Mouse (Mus musculus) CH12.LX (cell line): ENCODE measurements around the gene Gm32742. TPM values are rescaled to one million over a fixed set of nuclear protein-coding genes. Genes with fewer than 3 reads are reported as not detected.

Experiments
- DNase-seq: peaks from one replicate; pipeline ENCODE4 v3.0.0-alpha.2; 2013; ENCODE audit errors: extremely low read depth
- H3K27ac ChIP-seq: 2 replicates; pipeline ENCODE4 v1.5.1; 2012; ENCODE audit warnings: low read depth, mild to moderate bottlenecking, control low read depth, moderate library complexity; ENCODE audit not compliant: insufficient read depth
- H3K27me3 ChIP-seq: replicated peaks from 2 replicates; pipeline ENCODE3; 2012; ENCODE audit warnings: inconsistent platforms
- H3K36me3 ChIP-seq, 2 experiments: replicated peaks in 1 of 2; 2 replicates each; pipeline versions ENCODE3 to v1.6.1; 2012; ENCODE audit warnings: inconsistent platforms in 1 of 2, low read length in 1 of 2, mild to moderate bottlenecking in 1 of 2, mixed read lengths in 1 of 2, moderate library complexity in 1 of 2; ENCODE audit not compliant: control insufficient read depth in 1 of 2, insufficient read depth in 1 of 2
- H3K4me1 ChIP-seq, 2 experiments: 2 replicates each; pipeline ENCODE4 v1.6.1; 2012; ENCODE audit warnings: inconsistent platforms in 1 of 2, moderate library complexity in 1 of 2; ENCODE audit not compliant: insufficient read depth in 2 of 2, control insufficient read depth in 1 of 2
- H3K4me2 ChIP-seq: 2 replicates; pipeline ENCODE4 v1.6.1; 2012; ENCODE audit warnings: low read depth, mild to moderate bottlenecking, control low read depth; ENCODE audit not compliant: poor library complexity, insufficient read depth, severe bottlenecking
- H3K4me3 ChIP-seq, 3 experiments: fragments of 150-350 bp in 1 of 3; sonication (generic) in 1 of 3; replicated peaks in 1 of 3; 2 replicates each; pipeline versions ENCODE3 to v1.5.1; 2011 to 2012; ENCODE audit warnings: low read depth in 2 of 3, low read length in 2 of 3, mild to moderate bottlenecking in 2 of 3, moderate library complexity in 2 of 3, control low read depth in 1 of 3, improper control_type of control experiment in 1 of 3, inconsistent platforms in 1 of 3, mixed read lengths in 1 of 3; ENCODE audit not compliant: poor library complexity in 1 of 3
- H3K79me2 ChIP-seq: replicated peaks from 2 replicates; pipeline ENCODE4 v1.6.1; 2012; ENCODE audit warnings: mild to moderate bottlenecking, moderate library complexity; ENCODE audit not compliant: control insufficient read depth, poor library complexity, insufficient read depth, severe bottlenecking; ENCODE audit errors: extremely low read depth
- H3K9ac ChIP-seq: 2 replicates; pipeline ENCODE4 v1.6.1; 2012; ENCODE audit warnings: low read depth, mild to moderate bottlenecking, control low read depth, moderate library complexity; ENCODE audit not compliant: insufficient read depth
- H3K9me3 ChIP-seq: replicated peaks from 2 replicates; pipeline ENCODE3; 2012; ENCODE audit warnings: low read length, inconsistent platforms, mixed read lengths
- CHD1 ChIP-seq: IDR thresholded peaks from 2 replicates; pipeline ENCODE4 v1.6.1; 2012; ENCODE audit warnings: low read depth, low read length, improper control_type of control experiment, inconsistent platforms
- CTCF ChIP-seq, 2 experiments: IDR thresholded peaks in 1 of 2; conservative IDR thresholded peaks in 1 of 2; 2 replicates each; pipeline ENCODE4 v1.5.1; 2011 to 2012; ENCODE audit warnings: low read depth in 2 of 2, low read length in 2 of 2, improper control_type of control experiment in 1 of 2, inconsistent platforms in 1 of 2, mild to moderate bottlenecking in 1 of 2, moderate library complexity in 1 of 2
- EP300 ChIP-seq: IDR thresholded peaks from 2 replicates; pipeline ENCODE4 v1.6.1; 2011; ENCODE audit warnings: low read length, improper control_type of control experiment
- ETS1 ChIP-seq: conservative IDR thresholded peaks from 2 replicates; pipeline ENCODE4 v1.6.1; 2012; ENCODE audit warnings: low read depth, mild to moderate bottlenecking, inconsistent platforms, low read length, improper control_type of control experiment, moderate library complexity
- HCFC1 ChIP-seq: IDR thresholded peaks from 2 replicates; pipeline ENCODE4 v1.6.1; 2012; ENCODE audit warnings: low read depth, mild to moderate bottlenecking, inconsistent platforms, low read length, improper control_type of control experiment
- IRF4 ChIP-seq: IDR thresholded peaks from 2 replicates; pipeline ENCODE4 v1.6.1; 2014; ENCODE audit warnings: low read depth, mild to moderate bottlenecking, inconsistent platforms, low read length, improper control_type of control experiment
- JUND ChIP-seq: conservative IDR thresholded peaks from 2 replicates; pipeline ENCODE4 v1.6.1; 2011; ENCODE audit warnings: low read depth, low read length, improper control_type of control experiment
- KAT2A ChIP-seq: IDR thresholded peaks from 2 replicates; pipeline ENCODE4 v1.6.1; 2012; ENCODE audit warnings: low read length, improper control_type of control experiment, inconsistent platforms; ENCODE audit not compliant: insufficient replicate concordance
- MAZ ChIP-seq: IDR thresholded peaks from 2 replicates; pipeline ENCODE4 v1.6.1; 2012; ENCODE audit warnings: low read depth, mild to moderate bottlenecking, inconsistent platforms, low read length, improper control_type of control experiment, moderate library complexity
- MEF2A ChIP-seq: IDR thresholded peaks from 2 replicates; pipeline ENCODE4 v1.6.1; 2014; ENCODE audit warnings: low read depth, mild to moderate bottlenecking, inconsistent platforms, low read length, improper control_type of control experiment, borderline replicate concordance
- MXI1 ChIP-seq: IDR thresholded peaks from 2 replicates; pipeline ENCODE4 v1.6.1; 2011; ENCODE audit warnings: mild to moderate bottlenecking, low read depth, low read length, improper control_type of control experiment
- MYC ChIP-seq: IDR thresholded peaks from 2 replicates; pipeline ENCODE4 v1.6.1; 2011; ENCODE audit warnings: low read depth, mild to moderate bottlenecking, improper control_type of control experiment, low read length
- POLR2AphosphoS2 ChIP-seq: IDR thresholded peaks from 2 replicates; pipeline ENCODE4 v1.6.1; 2011; ENCODE audit warnings: low read depth, low read length, improper control_type of control experiment
- RAD21 ChIP-seq: IDR thresholded peaks from 2 replicates; pipeline ENCODE4 v1.6.1; 2011; ENCODE audit warnings: low read depth, mild to moderate bottlenecking, low read length, improper control_type of control experiment, moderate library complexity
- SIN3A ChIP-seq: IDR thresholded peaks from 2 replicates; pipeline ENCODE4 v1.6.1; 2012; ENCODE audit warnings: low read length, improper control_type of control experiment, inconsistent platforms
- SMC3 ChIP-seq: IDR thresholded peaks from 2 replicates; pipeline ENCODE4 v1.6.1; 2011; ENCODE audit warnings: low read depth, low read length, improper control_type of control experiment
- TBP ChIP-seq: conservative IDR thresholded peaks from 2 replicates; pipeline ENCODE4 v1.6.1; 2011; ENCODE audit warnings: low read depth, low read length, improper control_type of control experiment
- TCF12 ChIP-seq: IDR thresholded peaks from 2 replicates; pipeline ENCODE4 v1.6.1; 2014; ENCODE audit warnings: low read depth, mild to moderate bottlenecking, inconsistent platforms, low read length, improper control_type of control experiment
- USF1 ChIP-seq: IDR thresholded peaks from 2 replicates; pipeline ENCODE4 v1.6.1; 2014; ENCODE audit warnings: low read depth, mild to moderate bottlenecking, inconsistent platforms, low read length, improper control_type of control experiment
- USF2 ChIP-seq: conservative IDR thresholded peaks from 2 replicates; pipeline ENCODE4 v1.6.1; 2011; ENCODE audit warnings: low read depth, low read length, improper control_type of control experiment
- ZC3H11A ChIP-seq: IDR thresholded peaks from 2 replicates; pipeline ENCODE4 v1.6.1; 2012; ENCODE audit warnings: low read depth, mild to moderate bottlenecking, inconsistent platforms, low read length, improper control_type of control experiment
- ZKSCAN1 ChIP-seq: IDR thresholded peaks from 2 replicates; pipeline ENCODE4 v1.6.1; 2012; ENCODE audit warnings: low read depth, inconsistent platforms, low read length, improper control_type of control experiment, borderline replicate concordance
- ZNF384 ChIP-seq: IDR thresholded peaks from 2 replicates; pipeline ENCODE4 v1.6.1; 2012; ENCODE audit warnings: low read depth, low read length, improper control_type of control experiment, inconsistent platforms
- dilution Hi-C: fragments of 300-500 bp; cut with MboI; formaldehyde crosslinking; loops from 2 replicates; pipeline ENCODE4 v1.14.3; 2020; ENCODE audit warnings: low sequenced_read_pairs; ENCODE audit not compliant: extremely low pct_unique_long_range_greater_than_20kb, extremely low pct_ligation_motif_present
- in situ Hi-C: fragments of 300-500 bp; cut with MboI; formaldehyde crosslinking; loops from 3 replicates; pipeline ENCODE4 v1.14.3; 2019; ENCODE audit warnings: low sequenced_read_pairs, low pct_ligation_motif_present, low pct_unique_long_range_greater_than_20kb, mixed read lengths
- polyA plus RNA-seq: library from polyadenylated mRNA; unstranded; fragments of >175 nt; gene quantifications from 2 replicates; pipeline ENCODE4 v1.2.1, GENCODE M21; 2012; ENCODE audit warnings: low read depth; ENCODE audit not compliant: insufficient read length
- total RNA-seq, 2 experiments: library from RNA; depleted of rRNA; stranded (reverse); fragments of 300-350 nt in 1 of 2; fragments of >200 nt in 1 of 2; gene quantifications; 2 replicates each; pipeline ENCODE4 v1.2.3; 2012 to 2014

Gene Gm32742
- total and polyA plus RNA-seq, 3 experiments: 0.23 to 0.77 (median 0.42) TPM

- H3K9ac ChIP-seq: no peak overlapping the region
Measured at GRCm38 (mm10) chr9:51180621-51181020, 15.3 kb upstream of the Gm32742 start.

GRCm38 (mm10) chr9:51178297-51178696 is 13.0 kb upstream of the Gm32742 start:
- dilution Hi-C loops (no loop called here), in situ Hi-C loops (loop anchor here (5.0 kb wide), 1 partner anchor 34 kb away; the partner anchor contains the start of gene Pou2af1)
- Histone ChIP-seq H3K4me2 (no peak overlapping the region), H3K27ac (no peak overlapping the region)
- TF ChIP-seq CHD1 (no peak), CTCF (conservative IDR thresholded peaks at IDR 0.05 in 1 of 2, IDR thresholded peaks at IDR 0.05 in 1 of 2; ENCODE audit: low read depth in 2 of 2, low read length in 2 of 2) (peak in 1 of 2 experiments; percentile 56; a peak in 2 of 4 replicates), SMC3 (peak; percentile 46), RAD21 (peak; percentile 53)
- TF ChIP-seq, all 38 proteins: peak for 3
- Histone ChIP-seq H3K79me2 (no peaks in the 10 kb centered on the region), H3K9me3 (no peaks in the 10 kb centered on the region), H3K27me3 (no peaks in the 10 kb centered on the region), H3K4me1 (peaks cover 34 to 60% of the 10 kb centered on the region in 2 experiments), H3K9ac (no peak overlapping the region), H3K36me3 (no peaks in the 10 kb centered on the region), H3K4me3 (no peak overlapping the region)
- no peak for DNase-seq

More at GRCm38 (mm10) chr9:51180621-51181020, 15.3 kb upstream of the Gm32742 start:
- Histone ChIP-seq H3K27ac (no peak overlapping the region), H3K36me3 (no peaks in the 10 kb centered on the region), H3K9me3 (no peaks in the 10 kb centered on the region), H3K4me3 (no peak overlapping the region), H3K27me3 (no peaks in the 10 kb centered on the region), H3K4me1 (peaks cover 28 to 68% of the 10 kb centered on the region in 2 experiments), H3K4me2 (no peak overlapping the region), H3K79me2 (no peaks in the 10 kb centered on the region)
- dilution Hi-C loops (no loop called here), in situ Hi-C loops (no loop called here)
- DNase-seq: no peak
- TF ChIP-seq USF2 (no peak), USF1 (no peak), CTCF (conservative IDR thresholded peaks at IDR 0.05 in 1 of 2, IDR thresholded peaks at IDR 0.05 in 1 of 2; ENCODE audit: low read depth in 2 of 2, low read length in 2 of 2) (no peak), EP300 (no peak), ZC3H11A (no peak), ZKSCAN1 (no peak), MAZ (no peak), CHD1 (no peak), HCFC1 (no peak), IRF4 (no peak), TBP (no peak), SMC3 (no peak), SIN3A (no peak)

GRCm38 (mm10) chr9:51175722-51176121 is 10.4 kb upstream of the Gm32742 start:
- TF ChIP-seq JUND (0 out of 2 replicates have a peak, but pooled peaks have one; percentile 24), MYC (0 out of 2 replicates have a peak, but pooled peaks have one; percentile 28), RAD21 (no peak; the same call in 1 of the 2 replicates), CHD1 (peak; percentile 96), MXI1 (peak; percentile 19; the same call in 1 of the 2 replicates), EP300 (peak; percentile 46; the same call in 1 of the 2 replicates), IRF4 (peak; percentile 64), POLR2AphosphoS2 (no peak), KAT2A (no peak), HCFC1 (no peak), ETS1 (peak; percentile 43; the same call in 1 of the 2 replicates), ZNF384 (no peak), TCF12 (peak; percentile 54; the same call in 1 of the 2 replicates), MEF2A (no peak)
- H3K36me3 ChIP-seq: no peaks in the 10 kb centered on the region
- H3K27me3 ChIP-seq: no peaks in the 10 kb centered on the region
- no peak overlapping the region for H3K4me3 ChIP-seq
- H3K9ac ChIP-seq: no peak overlapping the region
- DNase-seq: no peak
- peak overlapping the region; percentile 9; the same call in 1 of the 2 replicates for H3K4me2 ChIP-seq
- in situ Hi-C loops (loop anchor here (5.0 kb wide), 1 partner anchor 37 kb away; the partner anchor contains the start of gene Pou2af1), dilution Hi-C loops (no loop called here)
- no peaks in the 10 kb centered on the region for H3K79me2 ChIP-seq
- H3K27ac ChIP-seq: peak overlapping the region; percentile 39
- no peaks in the 10 kb centered on the region for H3K9me3 ChIP-seq
- H3K4me1 ChIP-seq: peaks cover 27 to 39% of the 10 kb centered on the region in 2 experiments
